ENCODE assay signal across 9 mouse cellular contexts in the genomic region with DNA sequence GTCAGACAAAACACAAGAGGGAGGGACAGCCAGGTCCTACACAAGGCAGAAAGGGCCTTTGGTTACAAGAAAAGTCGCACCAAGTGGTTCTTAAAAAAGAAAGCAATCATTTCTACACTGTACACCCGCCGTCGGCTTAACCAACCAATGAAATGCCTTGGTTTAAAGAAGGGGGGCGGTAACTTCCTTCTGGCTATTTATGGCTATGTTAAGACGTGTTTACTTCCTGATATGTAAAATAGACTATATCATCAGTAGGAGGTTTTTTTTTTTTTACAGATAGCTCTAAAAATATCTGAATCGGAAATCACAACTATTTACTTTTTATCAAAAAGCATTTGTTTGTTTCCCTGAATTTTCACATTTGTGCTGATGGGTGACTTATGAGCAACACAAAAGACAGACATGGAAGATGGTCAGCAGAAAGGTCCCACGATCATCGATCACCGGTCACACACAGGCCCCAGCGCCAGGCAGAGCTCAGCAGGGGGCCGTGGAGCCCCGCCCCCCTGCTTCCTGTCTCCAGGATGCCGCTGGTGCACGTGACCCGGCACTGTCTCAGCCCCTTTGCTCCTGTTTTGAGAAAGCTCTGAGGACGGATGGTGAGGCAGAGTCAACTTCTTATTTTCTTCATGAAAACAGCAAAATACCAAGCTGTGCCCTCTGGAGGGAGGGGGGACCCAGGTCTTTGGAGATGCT. TPM values are rescaled to one million over a fixed set of nuclear protein-coding genes. Genes with fewer than 3 reads are reported as not detected.
DNase-seq lines count a peak whose midpoint lies in the region; ATAC-seq and TF ChIP-seq lines count a peak whose summit lies in the region.
"Had no signal": no experiment of that assay in that cellular context is flagged by ENCODE, and none has a peak within 500 bp of the region (broad histone marks: within the 10 kb centered on the region; RNA-seq: fewer than 3 reads in every experiment).

No protein-coding gene starts in this region.

- peak overlapping the region; percentile 57 for H3K4me2 ChIP-seq in liver, embryonic 12.5 days
- H3K4me2 ChIP-seq: hindbrain, embryonic 15.5 days had no signal

- TF ChIP-seq POLR2A in spleen, adult 2 months (IDR thresholded peaks at IDR 0.05; ENCODE audit: low read depth, low read length), result peak; percentile 4; the same call in 1 of the 2 replicates

- ATAC-seq in frontal cortex, adult (ENCODE audit: low TSS enrichment), result 0 out of 2 replicates have a peak, but pooled peaks have one; percentile 29
- ATAC-seq in liver, embryonic 12.5 days, result peak; percentile 71; the same call in 1 of the 2 replicates

- no peaks in the 10 kb centered on the region for H3K36me3 ChIP-seq in liver, embryonic 12.5 days
- H3K36me3 ChIP-seq in spleen, adult 2 months (ENCODE audit: control insufficient read depth, insufficient read depth, low read length), result no peaks in the 10 kb centered on the region

- WGBS in liver, embryonic 12.5 days (ENCODE audit: insufficient replicate concordance), result 30% methylated on average over 17 of the region's 17 CpGs
- WGBS in spleen, adult 2 months, result 7% methylated on average over 17 of the region's 17 CpGs

- H3K4me1 ChIP-seq in brown adipose tissue, adult 24 weeks (ENCODE audit: control insufficient read depth, insufficient read depth, insufficient read length, low read length), result no peaks in the 10 kb centered on the region
- H3K4me1 ChIP-seq in liver, embryonic 12.5 days, result no peaks in the 10 kb centered on the region
- H3K4me1 ChIP-seq in spleen, adult 2 months (ENCODE audit: control insufficient read depth, insufficient read depth, insufficient read length), result peaks cover 5% of the 10 kb centered on the region; the same call in 1 of the 2 replicates
- H3K4me1 ChIP-seq: hindbrain, embryonic 15.5 days had no signal

- no peak overlapping the region for H3K27ac ChIP-seq in brown adipose tissue, adult 24 weeks (replicated peaks; ENCODE audit: low read depth, low read length)
- H3K27ac ChIP-seq in liver, embryonic 12.5 days, result no peak overlapping the region
- H3K27ac ChIP-seq in spleen, adult 2 months (ENCODE audit: insufficient read depth, low read length), result peak overlapping the region; percentile 86
- H3K27ac ChIP-seq: hindbrain, embryonic 15.5 days had no signal

- peaks cover 12% of the 10 kb centered on the region for H3K9me3 ChIP-seq in liver, embryonic 12.5 days (replicated peaks)
- H3K9me3 ChIP-seq: hindbrain, embryonic 15.5 days had no signal

- DNase-seq in frontal cortex, postnatal 10 days (ENCODE audit: low spot score in 2 of 2), result no peak
- DNase-seq in spleen, adult 2 months (ENCODE audit: low read depth in 1 of 2, low spot score in 2 of 2), result peak; percentile 82 to 86
- DNase-seq in Muller cell, postnatal 12 days (ENCODE audit: inconsistent ontology term), result no peak
- DNase-seq in ovary, postnatal 14 days (ENCODE audit: low spot score), result no peak
- DNase-seq in urinary bladder, adult 2 months (ENCODE audit: low spot score), result no peak

- peaks cover 4% of the 10 kb centered on the region; the same call in 1 of the 2 replicates for H3K27me3 ChIP-seq in liver, embryonic 12.5 days (replicated peaks)
- no peaks in the 10 kb centered on the region for H3K27me3 ChIP-seq in spleen, adult 2 months (ENCODE audit: control insufficient read depth, insufficient read depth, low read length)
- H3K27me3 ChIP-seq: hindbrain, embryonic 15.5 days had no signal

- H3K9ac ChIP-seq in liver, embryonic 12.5 days, result no peak overlapping the region
- H3K9ac ChIP-seq: hindbrain, embryonic 15.5 days had no signal

- TF ChIP-seq CTCF in spleen, adult 2 months (IDR thresholded peaks at IDR 0.05; ENCODE audit: extremely low read depth, insufficient read depth, insufficient read length, insufficient replicate concordance), result no peak

- peak overlapping the region; percentile 7 for H3K4me3 ChIP-seq in brown adipose tissue, adult 24 weeks (ENCODE audit: insufficient read depth, low read depth, low read length)
- peak overlapping the region; percentile 20; the same call in 1 of the 2 replicates for H3K4me3 ChIP-seq in liver, embryonic 12.5 days
- H3K4me3 ChIP-seq in spleen, adult 2 months (ENCODE audit: extremely low read depth, insufficient read depth, insufficient read length), result peak overlapping the region; percentile 55
- H3K4me3 ChIP-seq: hindbrain, embryonic 15.5 days had no signal

RNA-seq across cellular contexts. Expression of a gene that starts 39.1 kb away (rescaled TPM):
- polyA plus RNA-seq in brown adipose tissue, adult 24 weeks (2012; ENCODE audit: insufficient read depth, insufficient read length, missing spikeins), result 20.1 and 24.6 TPM in 2 replicates
- polyA plus RNA-seq in liver, embryonic 12.5 days (2016; fragmentation: Nextera tagmentation; extraction: Ambion mirVana), result 13.7 and 13.8 TPM in 2 replicates
- 29.9 and 33.9 TPM in 2 replicates for polyA plus RNA-seq in spleen, adult 2 months (2012; rRNA removed)
- 18.0 and 31.0 TPM in 2 replicates for polyA plus RNA-seq in urinary bladder, adult 2 months (2012; rRNA removed)

Comparison
In these comparisons a context has a peak if more than half of its experiments do, and no peak if none do; other contexts are left out.
1. DNase-seq: peak in spleen, adult 2 months (2 of 2); none in frontal cortex, postnatal 10 days (0 of 2), Muller cell, postnatal 12 days (single experiment), ovary, postnatal 14 days (single experiment) and urinary bladder, adult 2 months (single experiment).
2. Peak in every context shown above with its lines, with median percentiles within 50 percentile points of each other: H3K4me3 ChIP-seq.